Comparison of ENCODE assay signal across 8 mouse cellular contexts in the genomic region with DNA sequence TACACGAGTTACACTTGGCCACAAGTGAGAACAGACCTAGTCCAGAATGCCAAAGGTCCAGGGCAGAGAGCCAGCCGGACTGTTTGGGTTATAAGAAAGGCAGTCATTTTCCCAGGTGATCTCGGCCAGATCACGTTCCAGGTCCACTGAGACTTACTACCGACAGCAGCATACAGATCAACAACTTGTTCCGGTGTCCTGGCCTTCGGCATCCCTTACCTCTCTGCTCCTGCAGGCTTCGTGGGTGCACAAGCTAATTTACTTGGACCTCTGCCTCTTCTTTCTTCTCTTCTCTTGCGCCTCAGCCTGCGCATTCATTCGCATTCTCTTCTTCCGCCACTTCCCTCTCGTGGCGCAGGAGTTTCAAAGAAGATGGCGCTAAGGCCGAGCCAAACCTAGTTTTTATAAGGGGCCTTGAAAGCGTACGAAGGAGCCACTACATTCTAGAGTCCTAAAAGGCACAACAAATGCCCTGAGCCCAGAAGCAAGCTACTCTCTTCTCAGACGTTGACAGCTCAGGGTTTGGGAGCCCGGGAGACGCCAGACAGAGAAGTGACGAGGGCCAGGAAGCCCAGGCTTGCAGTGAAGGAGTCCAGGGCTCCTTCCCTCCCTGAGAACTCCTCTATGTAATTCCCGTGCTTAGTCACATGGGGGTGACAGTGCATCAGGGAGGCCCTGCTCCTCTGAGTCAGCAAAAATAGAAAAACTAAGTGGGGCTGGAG. TPM values are rescaled to one million over a fixed set of nuclear protein-coding genes. Genes with fewer than 3 reads are reported as not detected.
DNase-seq lines count a peak whose midpoint lies in the region; ATAC-seq and TF ChIP-seq lines count a peak whose summit lies in the region.

No protein-coding gene starts in this region.

- no peak for DNase-seq in Patski (ENCODE audit: low read depth, low spot score)
- DNase-seq in cerebellum, adult 8-10 months: peak; percentile 68
- DNase-seq in forebrain, postnatal 0 days: peak; percentile 88
- DNase-seq in heart, postnatal 36 days: peak; percentile 71 to 86
- DNase-seq in layer of hippocampus, adult 18-20 months (ENCODE audit: low spot score in 2 of 2): peak; percentile 56 to 69
- DNase-seq in stomach, postnatal 0 days (ENCODE audit: low spot score): peak; percentile 79

- POLR2A ChIA-PET in Patski (lab: Charles Lee): no interaction called here

- TF ChIP-seq CTCF in Patski (IDR thresholded peaks at IDR 0.05): peak; percentile 74
- peak; percentile 61 for TF ChIP-seq CTCF in forebrain, postnatal 0 days (IDR thresholded peaks at IDR 0.05; ENCODE audit: low read depth)
- TF ChIP-seq CTCF in stomach, postnatal 0 days (IDR thresholded peaks at IDR 0.05; ENCODE audit: low read depth): peak; percentile 77

- no peaks in the 10 kb centered on the region for H3K4me1 ChIP-seq in forebrain, postnatal 0 days (ENCODE audit: insufficient read depth)
- H3K4me1 ChIP-seq in liver, embryonic 16.5 days (ENCODE audit: control insufficient read depth, low read depth, low read length): peaks cover 15% of the 10 kb centered on the region
- H3K4me1 ChIP-seq in neural tube, embryonic 12.5 days: peaks cover 6% of the 10 kb centered on the region
- H3K4me1 ChIP-seq in stomach, postnatal 0 days (replicated peaks; ENCODE audit: control insufficient read depth, insufficient read depth): no peaks in the 10 kb centered on the region

- CTCF ChIA-PET in Patski (lab: Charles Lee): interaction anchor here (0.9 to 1.5 kb wide), 3 partner anchors 12 to 39 kb away, joined by 3 to 4 read pairs (median 4); no protein-coding TSS in a partner anchor

- WGBS in forebrain, postnatal 0 days: 5% methylated on average over 23 of the region's 23 CpGs
- 8% methylated on average over 23 of the region's 23 CpGs for WGBS in liver, embryonic 16.5 days (ENCODE audit: insufficient replicate concordance)
- 4% methylated on average over 23 of the region's 23 CpGs for WGBS in neural tube, embryonic 12.5 days
- 2% methylated on average over 23 of the region's 23 CpGs for WGBS in stomach, postnatal 0 days

- peak overlapping the region; percentile 30 for H3K4me3 ChIP-seq in forebrain, postnatal 0 days (ENCODE audit: low read depth, low read length)
- peak overlapping the region; percentile 57 for H3K4me3 ChIP-seq in liver, embryonic 16.5 days (ENCODE audit: low read depth, low read length)
- peak overlapping the region; percentile 22 for H3K4me3 ChIP-seq in neural tube, embryonic 12.5 days
- peak overlapping the region; percentile 40 for H3K4me3 ChIP-seq in stomach, postnatal 0 days (ENCODE audit: low read depth, low read length)

- no peaks in the 10 kb centered on the region for H3K9me3 ChIP-seq in forebrain, postnatal 0 days (ENCODE audit: low read length)
- H3K9me3 ChIP-seq in liver, embryonic 16.5 days (replicated peaks; ENCODE audit: control insufficient read depth, low read length): no peaks in the 10 kb centered on the region
- no peaks in the 10 kb centered on the region for H3K9me3 ChIP-seq in neural tube, embryonic 12.5 days
- H3K9me3 ChIP-seq in stomach, postnatal 0 days (ENCODE audit: control insufficient read depth, low read length): no peaks in the 10 kb centered on the region

- intact Hi-C loops in heart, postnatal 36 days (cut with DNase I): loop anchor here (2.0 to 5.0 kb wide), 2 partner anchors 48 to 105 kb away; no protein-coding TSS in a partner anchor

- H3K27ac ChIP-seq in forebrain, postnatal 0 days (ENCODE audit: low read depth, low read length): peak overlapping the region; percentile 82
- H3K27ac ChIP-seq in liver, embryonic 16.5 days (ENCODE audit: low read length): peak overlapping the region; percentile 48
- no peak overlapping the region for H3K27ac ChIP-seq in neural tube, embryonic 12.5 days
- H3K27ac ChIP-seq in stomach, postnatal 0 days (replicated peaks): peak overlapping the region; percentile 85

- no peak for TF ChIP-seq EP300 in stomach, postnatal 0 days (optimal IDR thresholded peaks at IDR 0.05)

- H3K27me3 ChIP-seq in Patski: no peaks in the 10 kb centered on the region
- no peaks in the 10 kb centered on the region for H3K27me3 ChIP-seq in forebrain, postnatal 0 days (ENCODE audit: insufficient read depth, low read length)
- no peaks in the 10 kb centered on the region for H3K27me3 ChIP-seq in liver, embryonic 16.5 days (ENCODE audit: control insufficient read depth, insufficient read depth, low read depth, low read length)
- H3K27me3 ChIP-seq in neural tube, embryonic 12.5 days (replicated peaks): no peaks in the 10 kb centered on the region
- H3K27me3 ChIP-seq in stomach, postnatal 0 days (ENCODE audit: control insufficient read depth, insufficient read depth, low read length): no peaks in the 10 kb centered on the region

- H3K4me2 ChIP-seq in forebrain, postnatal 0 days (ENCODE audit: low read depth): peak overlapping the region; percentile 43
- peak overlapping the region; percentile 72 for H3K4me2 ChIP-seq in liver, embryonic 16.5 days (ENCODE audit: low read depth, low read length)
- H3K4me2 ChIP-seq in neural tube, embryonic 12.5 days (replicated peaks): peak overlapping the region; percentile 50
- H3K4me2 ChIP-seq in stomach, postnatal 0 days (replicated peaks; ENCODE audit: low read depth): peak overlapping the region; percentile 60

- H3K36me3 ChIP-seq in forebrain, postnatal 0 days (ENCODE audit: insufficient read depth): no peaks in the 10 kb centered on the region
- no peaks in the 10 kb centered on the region for H3K36me3 ChIP-seq in liver, embryonic 16.5 days (ENCODE audit: control insufficient read depth, insufficient read depth)
- no peaks in the 10 kb centered on the region for H3K36me3 ChIP-seq in neural tube, embryonic 12.5 days
- no peaks in the 10 kb centered on the region for H3K36me3 ChIP-seq in stomach, postnatal 0 days (ENCODE audit: control insufficient read depth, insufficient read depth, low read length)

- no peak for ATAC-seq in Patski
- peak; percentile 90 for ATAC-seq in forebrain, postnatal 0 days
- peak; percentile 88 for ATAC-seq in liver, embryonic 16.5 days (ENCODE audit: low read depth)
- peak; percentile 65; the same call in 1 of the 2 replicates for ATAC-seq in neural tube, embryonic 12.5 days (ENCODE audit: low FRiP score, low read depth)
- ATAC-seq in stomach, postnatal 0 days (ENCODE audit: low FRiP score, low TSS enrichment): peak; percentile 92

- in situ Hi-C loops in Patski (cut with MboI; ENCODE audit: low pct_unique_long_range_greater_than_20kb): no loop called here

- H3K9ac ChIP-seq in forebrain, postnatal 0 days: peak overlapping the region; percentile 34; the same call in 1 of the 2 replicates
- H3K9ac ChIP-seq in liver, embryonic 16.5 days (ENCODE audit: low read depth, low read length): peak overlapping the region; percentile 60
- 0 out of 2 replicates have a peak overlapping the region, but pooled peaks have one; percentile 14 for H3K9ac ChIP-seq in neural tube, embryonic 12.5 days
- peak overlapping the region; percentile 43 for H3K9ac ChIP-seq in stomach, postnatal 0 days (ENCODE audit: low read length)

RNA-seq across cellular contexts. Expression of a gene that starts 27.2 kb away (rescaled TPM):
- polyA plus RNA-seq in Patski (2021): 15.1 TPM
- 81.2 and 104 TPM in 2 replicates for total RNA-seq in forebrain, postnatal 0 days (2014; rRNA removed)
- polyA plus RNA-seq in forebrain, postnatal 0 days (2015; fragmentation: Nextera tagmentation; extraction: Ambion mirVana): 37.5 and 48.2 TPM in 2 replicates
- 10 to 100 TPM; 57.8 to 62.0 TPM for total RNA-seq in heart, postnatal 36 days (2021)
- 100 to 1,000 TPM; 111 to 124 TPM for total RNA-seq in layer of hippocampus, adult 18-20 months (2021)
- 12.2 and 13.0 TPM in 2 replicates for polyA plus RNA-seq in liver, embryonic 16.5 days (2015; fragmentation: Nextera tagmentation; extraction: Ambion mirVana)
- 68.6 and 81.6 TPM in 2 replicates for polyA plus RNA-seq in neural tube, embryonic 12.5 days (2016; fragmentation: Nextera tagmentation; extraction: Ambion mirVana)
- 33.7 and 35.0 TPM in 2 replicates for polyA plus RNA-seq in stomach, postnatal 0 days (2015; fragmentation: Nextera tagmentation; extraction: Ambion mirVana)

RNA-seq across cellular contexts. Expression of a gene that starts 29.9 kb away (rescaled TPM):
- polyA plus RNA-seq in Patski (2021): 2.6 TPM
- total RNA-seq in forebrain, postnatal 0 days (2014; rRNA removed): 0.08 and 0.19 TPM in 2 replicates
- polyA plus RNA-seq in forebrain, postnatal 0 days (2015; fragmentation: Nextera tagmentation; extraction: Ambion mirVana): 0.33 and 0.40 TPM in 2 replicates
- total RNA-seq in heart, postnatal 36 days (2021): under 1 TPM; 0.36 to 0.73 TPM
- under 1 TPM; 0.12 to 0.41 TPM for total RNA-seq in layer of hippocampus, adult 18-20 months (2021)
- 6.1 and 6.9 TPM in 2 replicates for polyA plus RNA-seq in liver, embryonic 16.5 days (2015; fragmentation: Nextera tagmentation; extraction: Ambion mirVana)
- 2.8 and 3.7 TPM in 2 replicates for polyA plus RNA-seq in neural tube, embryonic 12.5 days (2016; fragmentation: Nextera tagmentation; extraction: Ambion mirVana)
- 1.4 and 1.6 TPM in 2 replicates for polyA plus RNA-seq in stomach, postnatal 0 days (2015; fragmentation: Nextera tagmentation; extraction: Ambion mirVana)

RNA-seq across cellular contexts. Expression of a gene that starts 49.0 kb away (rescaled TPM):
- polyA plus RNA-seq in Patski (2021): not detected
- not detected in 2 replicates for total RNA-seq in forebrain, postnatal 0 days (2014; rRNA removed)
- not detected in 2 replicates for polyA plus RNA-seq in forebrain, postnatal 0 days (2015; fragmentation: Nextera tagmentation; extraction: Ambion mirVana)
- not detected for total RNA-seq in heart, postnatal 36 days (2021)
- not detected for total RNA-seq in layer of hippocampus, adult 18-20 months (2021)
- not detected in 2 replicates for polyA plus RNA-seq in liver, embryonic 16.5 days (2015; fragmentation: Nextera tagmentation; extraction: Ambion mirVana)
- not detected in 2 replicates for polyA plus RNA-seq in neural tube, embryonic 12.5 days (2016; fragmentation: Nextera tagmentation; extraction: Ambion mirVana)
- polyA plus RNA-seq in stomach, postnatal 0 days (2015; fragmentation: Nextera tagmentation; extraction: Ambion mirVana): not detected in 2 replicates
